Mouse (Mus musculus) ES-E14 (cell line): ENCODE measurements around the gene Hoxc13.

ENCODE experiments used
- CHD2 ChIP-seq: IDR thresholded peaks from 2 replicates; pipeline ENCODE4 v1.6.1; 2014; ENCODE audit warnings: mild to moderate bottlenecking, low read depth, low read length, inconsistent platforms
- MAFK ChIP-seq: IDR thresholded peaks from 2 replicates; pipeline ENCODE4 v1.6.1; 2014; ENCODE audit warnings: mild to moderate bottlenecking, low read depth, low read length, inconsistent platforms; ENCODE audit not compliant: insufficient read depth
- ZNF384 ChIP-seq: IDR thresholded peaks from 2 replicates; pipeline ENCODE4 v1.6.1; 2012; ENCODE audit warnings: low read depth, low read length, inconsistent platforms

GRCm38 (mm10) chr15:102955007-102955382, 34.1 kb downstream of the Hoxc13 start:
- TF ChIP-seq ZNF384 (no peak), MAFK (no peak), CHD2 (no peak)
